Mouse (Mus musculus) midbrain, embryonic 12.5 days (tissue): ENCODE measurements around the gene Grk3. TPM values are rescaled to one million over a fixed set of nuclear protein-coding genes. Genes with fewer than 3 reads are reported as not detected.
A peak's percentile ranks its signal among the peaks of the same experiment; 100 is the strongest.

Source experiments
- ATAC-seq: fragments of 200-750 bp; cut with Nextera tagmentation; 2 replicates; pipeline ENCODE4 v1.8.0; 2017; ENCODE audit warnings: low read depth, moderate TSS enrichment, moderate library complexity; ENCODE audit not compliant: low FRiP score
- H3K27ac ChIP-seq: fragments of 300-500 bp; sonication (generic); replicated peaks from 2 replicates; pipeline ENCODE4 v1.5.1; 2016; ENCODE audit warnings: mild to moderate bottlenecking
- H3K27me3 ChIP-seq: fragments of 300-500 bp; sonication (generic); 2 replicates; pipeline ENCODE4 v1.6.1; 2016; ENCODE audit warnings: mild to moderate bottlenecking
- H3K36me3 ChIP-seq: fragments of 300-500 bp; sonication (generic); 2 replicates; pipeline ENCODE4 v1.6.1; 2016
- H3K4me1 ChIP-seq: fragments of 300-500 bp; sonication (generic); 2 replicates; pipeline ENCODE4 v1.6.1; 2016
- H3K4me2 ChIP-seq: fragments of 300-500 bp; sonication (generic); replicated peaks from 2 replicates; pipeline ENCODE4 v1.6.1; 2016; ENCODE audit warnings: mild to moderate bottlenecking, moderate library complexity
- H3K4me3 ChIP-seq: fragments of 300-500 bp; sonication (generic); 2 replicates; pipeline ENCODE4 v1.5.1; 2016; ENCODE audit warnings: mild to moderate bottlenecking
- H3K9ac ChIP-seq: fragments of 300-500 bp; sonication (generic); replicated peaks from 2 replicates; pipeline ENCODE4 v1.6.1; 2016; ENCODE audit warnings: mild to moderate bottlenecking, moderate library complexity
- H3K9me3 ChIP-seq: fragments of 300-500 bp; sonication (generic); 2 replicates; pipeline ENCODE4 v1.6.1; 2016; ENCODE audit warnings: mild to moderate bottlenecking
- WGBS: fragments of 180-500 bp; shearing (Covaris S2); methylation state at CpG from one replicate; pipeline ENCODE4 v1.1.7; 2016; 5-methylcytosine and 5-hydroxymethylcytosine counted together
- polyA plus RNA-seq: library from polyadenylated mRNA; unstranded; fragments of >200 nt; fragmentation: Nextera tagmentation; extraction: Ambion mirVana; gene quantifications from 2 replicates; pipeline ENCODE4 v1.2.1, GENCODE M21; 2016

The Grk3 gene
- polyA plus RNA-seq, 1 experiment from 2014 or later = 10.4 TPM

DNA sequence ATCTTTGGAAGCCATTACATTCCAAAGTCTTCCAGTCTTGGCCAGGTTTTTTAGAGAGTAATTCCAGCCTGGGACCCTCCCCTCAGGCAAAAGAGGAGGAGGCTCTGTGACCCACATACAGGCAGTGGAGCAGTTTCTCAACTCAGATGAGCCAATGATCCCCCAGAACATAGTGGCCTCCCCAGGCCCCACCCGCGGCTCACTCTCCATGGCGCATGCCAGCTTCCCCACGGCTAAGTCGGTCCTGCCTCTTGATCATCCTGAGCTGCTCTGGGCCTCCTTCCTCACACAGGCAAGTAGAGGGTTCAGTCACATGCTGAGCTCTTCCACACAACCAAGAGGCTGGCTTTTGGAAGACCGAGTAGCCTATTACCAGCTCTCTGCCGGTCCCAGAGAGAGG lies 126.9 kb downstream of the Grk3 start:
- Histone ChIP-seq H3K27me3 (no peaks in the 10 kb centered on the region), H3K4me3 (no peak overlapping the region), H3K36me3 (no peaks in the 10 kb centered on the region), H3K9ac (no peak overlapping the region), H3K4me2 (no peak overlapping the region), H3K9me3 (no peaks in the 10 kb centered on the region), H3K27ac (no peak overlapping the region), H3K4me1 (0 out of 2 replicates have a peak, but pooled peaks cover 2% of the 10 kb centered on the region)
- 65% methylated on average over 7 of the region's 7 CpGs for WGBS
- ATAC-seq = no peak

DNA sequence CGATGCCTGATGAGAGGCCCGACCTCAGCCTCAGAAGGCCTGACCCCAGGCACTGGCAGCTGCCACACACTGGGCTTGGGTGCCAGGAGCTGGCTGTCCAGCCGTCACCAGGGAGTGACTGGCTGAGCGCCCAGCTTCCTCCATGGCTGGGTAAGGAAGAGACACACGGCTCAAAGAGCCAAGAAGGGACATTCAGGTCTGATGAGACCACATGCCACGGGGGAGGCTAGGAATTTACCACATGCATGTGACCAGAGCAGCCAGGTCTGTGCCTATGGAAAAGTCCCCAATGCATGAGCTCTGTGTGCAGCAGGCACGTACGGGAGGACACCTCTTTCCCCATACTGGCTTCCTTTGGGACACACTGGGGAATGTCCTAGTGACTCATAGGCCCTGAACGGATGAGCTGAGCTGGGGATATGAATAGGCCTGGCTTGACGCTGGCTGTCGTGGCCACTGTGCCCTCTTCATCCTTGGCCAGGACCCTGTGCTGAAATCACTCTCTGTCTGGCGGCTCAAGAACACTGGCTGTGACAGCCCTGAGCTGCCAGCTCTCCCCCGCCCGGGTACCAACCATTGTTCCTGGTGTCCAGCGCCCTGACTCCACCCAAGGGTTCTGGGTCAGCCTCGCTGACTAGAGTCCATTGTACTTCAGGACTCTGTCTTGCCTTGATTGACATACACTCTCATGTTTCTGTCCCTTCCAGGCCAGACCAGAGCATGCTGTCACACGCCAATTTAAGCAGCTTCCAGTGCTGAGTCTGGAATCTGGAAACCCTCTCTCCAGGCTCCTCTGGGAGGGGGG lies 128.7 kb downstream of the Grk3 start:
- H3K36me3 ChIP-seq = no peaks in the 10 kb centered on the region
- 0 out of 2 replicates have a peak overlapping the region, but pooled peaks have one; percentile 22 for H3K27ac ChIP-seq
- no peak overlapping the region for H3K9ac ChIP-seq
- no peaks in the 10 kb centered on the region for H3K27me3 ChIP-seq
- 0 out of 2 replicates have a peak, but pooled peaks cover 2% of the 10 kb centered on the region for H3K4me1 ChIP-seq
- no peak overlapping the region for H3K4me2 ChIP-seq
- no peak overlapping the region for H3K4me3 ChIP-seq
- no peak for ATAC-seq
- no peaks in the 10 kb centered on the region for H3K9me3 ChIP-seq
- 69% methylated on average over 17 of the region's 17 CpGs for WGBS

DNA sequence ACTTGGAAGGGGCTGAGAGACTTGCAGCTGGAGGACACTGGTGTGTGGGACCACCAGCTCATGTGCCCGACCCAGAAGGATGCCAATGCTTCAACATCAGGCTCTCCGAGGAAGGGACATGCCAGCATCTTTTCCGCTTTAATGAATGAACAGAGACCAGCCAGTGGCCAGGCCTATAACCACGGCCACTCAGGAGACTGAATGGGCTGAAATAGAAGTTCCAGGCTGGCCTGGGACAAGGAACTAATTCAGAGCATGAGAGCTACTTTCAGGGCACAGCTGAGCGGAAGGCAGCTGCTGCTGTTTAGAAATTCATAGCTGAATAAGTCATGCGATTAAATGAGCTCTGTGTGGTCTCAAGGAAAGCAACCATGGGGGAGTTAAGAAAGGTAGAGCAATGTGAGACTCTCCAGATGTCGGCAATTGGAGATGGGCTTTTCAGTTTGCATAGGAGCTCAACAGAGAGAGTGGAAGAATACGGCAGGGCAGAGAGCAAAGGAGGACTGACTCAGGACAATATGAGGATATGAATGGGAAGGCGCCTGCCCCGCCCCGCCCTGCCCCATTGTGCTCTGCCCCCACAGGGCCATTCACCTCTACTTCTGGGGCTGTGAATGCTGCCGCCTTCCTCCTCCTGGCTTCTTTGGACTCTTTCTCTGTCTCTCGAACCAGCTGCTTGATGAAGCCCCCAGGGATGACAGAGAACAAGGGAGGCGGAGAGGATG lies 138.0 kb downstream of the Grk3 start:
- Histone ChIP-seq H3K9ac (no peak overlapping the region), H3K4me1 (0 out of 2 replicates have a peak, but pooled peaks cover 7% of the 10 kb centered on the region), H3K4me2 (no peak overlapping the region), H3K36me3 (no peaks in the 10 kb centered on the region), H3K4me3 (no peak overlapping the region), H3K27ac (no peak overlapping the region; the same call in 1 of the 2 replicates), H3K9me3 (no peaks in the 10 kb centered on the region), H3K27me3 (peaks cover 29% of the 10 kb centered on the region)
- WGBS = 41% methylated on average over 14 of the region's 14 CpGs
- no peak; the same call in 1 of the 2 replicates for ATAC-seq

- Histone ChIP-seq H3K27me3 (peaks cover 33% of the 10 kb centered on the region), H3K9ac (no peak overlapping the region), H3K4me3 (no peak overlapping the region), H3K27ac (no peak overlapping the region; the same call in 1 of the 2 replicates), H3K4me2 (no peak overlapping the region), H3K4me1 (0 out of 2 replicates have a peak, but pooled peaks cover 7% of the 10 kb centered on the region), H3K36me3 (no peaks in the 10 kb centered on the region), H3K9me3 (no peaks in the 10 kb centered on the region)
- ATAC-seq = no peak
- WGBS = 39% methylated on average over 4 of the region's 4 CpGs
These were observed 138.7 kb downstream of the Grk3 start for GRCm38 (mm10) chr5:112876846-112877390.

GRCm38 (mm10) chr5:112872999-112873398 lies 142.6 kb downstream of the Grk3 start:
- Histone ChIP-seq H3K4me3 (no peak overlapping the region), H3K27me3 (peaks cover 54% of the 10 kb centered on the region), H3K9ac (no peak overlapping the region), H3K4me2 (no peak overlapping the region), H3K27ac (no peak overlapping the region), H3K36me3 (no peaks in the 10 kb centered on the region), H3K4me1 (0 out of 2 replicates have a peak, but pooled peaks cover 6% of the 10 kb centered on the region), H3K9me3 (no peaks in the 10 kb centered on the region)
- no peak for ATAC-seq
- WGBS = 78% methylated on average over 6 of the region's 6 CpGs

- Histone ChIP-seq H3K4me3 (no peak overlapping the region), H3K4me1 (no peaks in the 10 kb centered on the region), H3K27ac (no peak overlapping the region), H3K36me3 (no peaks in the 10 kb centered on the region), H3K27me3 (peaks cover 72% of the 10 kb centered on the region), H3K9me3 (no peaks in the 10 kb centered on the region), H3K4me2 (no peak overlapping the region), H3K9ac (no peak overlapping the region)
- 0 out of 2 replicates have a peak, but pooled peaks have one; percentile 19 for ATAC-seq
- 20% methylated on average over 9 of the region's 9 CpGs for WGBS
These were observed 144.9 kb downstream of the Grk3 start for GRCm38 (mm10) chr5:112870729-112871128.

DNA sequence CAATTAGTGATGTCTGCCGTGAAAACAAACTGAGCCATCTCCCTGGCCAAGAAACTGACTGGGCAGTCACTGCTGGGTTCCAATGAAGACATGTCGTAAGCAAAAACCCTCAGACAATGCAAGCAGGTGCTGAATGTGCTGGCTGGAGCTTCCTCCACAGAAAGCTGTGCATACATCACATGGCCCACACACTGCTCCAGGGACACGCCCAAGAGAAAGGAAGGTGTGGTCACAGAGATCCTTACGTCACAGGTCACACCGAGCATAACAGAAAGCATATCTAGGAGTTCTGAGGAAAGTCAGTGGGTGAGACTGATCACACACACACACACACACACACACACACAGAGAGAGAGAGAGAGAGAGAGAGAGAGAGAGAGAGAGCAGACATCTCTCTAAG lies 147.0 kb downstream of the Grk3 start:
- Histone ChIP-seq H3K4me2 (no peak overlapping the region), H3K4me3 (no peak overlapping the region), H3K9ac (no peak overlapping the region), H3K4me1 (no peaks in the 10 kb centered on the region), H3K9me3 (no peaks in the 10 kb centered on the region), H3K27ac (no peak overlapping the region), H3K27me3 (peaks cover 76% of the 10 kb centered on the region), H3K36me3 (no peaks in the 10 kb centered on the region)
- no peak for ATAC-seq
- WGBS = 83% methylated on average over 5 of the region's 5 CpGs

GRCm38 (mm10) chr5:112864719-112865367 lies 150.7 kb downstream of the Grk3 start:
- ATAC-seq = peak; percentile 19; the same call in 1 of the 2 replicates
- Histone ChIP-seq H3K9me3 (no peaks in the 10 kb centered on the region), H3K36me3 (no peaks in the 10 kb centered on the region), H3K4me1 (peaks cover 2% of the 10 kb centered on the region; the same call in 1 of the 2 replicates), H3K27me3 (peaks cover 58% of the 10 kb centered on the region), H3K4me3 (no peak overlapping the region), H3K9ac (no peak overlapping the region), H3K4me2 (no peak overlapping the region), H3K27ac (no peak overlapping the region)
- WGBS = 44% methylated on average over 4 of the region's 4 CpGs

Other genes starting within 250 kb of the Grk3 start
- 1.8 and 2.1 TPM in 2 replicates for gene Myo18b, start 119.4 kb downstream of the Grk3 start, polyA plus RNA-seq
- gene Crybb2, start 54.3 kb upstream of the Grk3 start, polyA plus RNA-seq = not detected in 2 replicates
- gene Crybb3, start 65.8 kb upstream of the Grk3 start, polyA plus RNA-seq = 0.24 TPM in 1 of 2 replicates, not detected in the other
- 2.9 and 3.1 TPM in 2 replicates for gene 2900026A02Rik, start 205.4 kb upstream of the Grk3 start, polyA plus RNA-seq
- gene Tmem211, start 211.1 kb upstream of the Grk3 start, polyA plus RNA-seq = 0.12 and 0.13 TPM in 2 replicates